Mouse (Mus musculus): Measurements from ENCODE around the gene Kazn.

Gene Kazn

DNA sequence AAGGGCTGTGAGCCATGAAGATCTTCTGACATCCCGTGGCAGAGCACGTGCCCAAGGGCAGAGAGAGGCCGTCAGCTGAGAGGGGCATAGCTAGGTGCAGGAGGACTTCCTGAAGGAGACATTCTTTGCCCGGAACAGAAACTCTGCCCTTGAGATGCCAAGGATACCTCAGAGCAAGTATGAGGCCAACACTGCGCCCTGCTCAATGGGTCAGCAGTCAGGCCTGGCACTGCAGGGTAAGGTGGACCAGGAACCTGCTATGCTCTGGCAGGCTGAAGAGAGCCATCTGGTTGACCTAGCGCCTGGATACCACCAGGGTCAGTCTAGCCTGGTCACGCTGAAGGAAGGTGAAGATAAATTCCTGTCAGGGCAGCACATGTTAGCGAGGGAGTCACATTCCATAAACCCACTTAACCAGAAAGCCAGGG lies 46.0 kb downstream of the Kazn start:
- DNase-seq (ENCODE audit: low read depth), result no peak

GRCm38 (mm10) chr4:142189960-142190359 lies 49.2 kb downstream of the Kazn start:
- no peak for DNase-seq (ENCODE audit: low read depth)

- DNase-seq (ENCODE audit: low read depth), result no peak
These were observed 50.7 kb downstream of the Kazn start for GRCm38 (mm10) chr4:142188501-142188900.

DNA sequence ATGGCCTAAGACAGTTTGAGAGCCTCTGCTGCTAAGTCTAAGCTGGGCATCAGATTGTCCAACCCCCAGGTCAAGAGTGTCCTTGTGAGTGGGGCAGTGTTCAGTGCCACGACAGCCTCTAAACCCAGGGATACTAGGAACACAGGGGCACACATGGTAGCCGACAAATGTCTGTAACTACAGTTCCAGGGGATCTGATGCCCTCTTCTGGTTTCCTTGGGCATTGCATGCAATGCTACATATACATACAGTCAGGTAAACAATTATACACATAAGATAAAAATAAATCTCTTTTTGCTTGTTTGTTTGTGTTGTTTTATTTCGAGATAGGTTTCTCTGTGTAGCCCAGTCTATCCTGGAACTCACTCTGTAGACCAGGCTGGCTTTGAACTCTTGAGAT lies 53.0 kb downstream of the Kazn start:
- DNase-seq (ENCODE audit: low read depth), result no peak

GRCm38 (mm10) chr4:142185533-142185900 lies 53.7 kb downstream of the Kazn start:
- no peak for DNase-seq (ENCODE audit: low read depth)

DNA sequence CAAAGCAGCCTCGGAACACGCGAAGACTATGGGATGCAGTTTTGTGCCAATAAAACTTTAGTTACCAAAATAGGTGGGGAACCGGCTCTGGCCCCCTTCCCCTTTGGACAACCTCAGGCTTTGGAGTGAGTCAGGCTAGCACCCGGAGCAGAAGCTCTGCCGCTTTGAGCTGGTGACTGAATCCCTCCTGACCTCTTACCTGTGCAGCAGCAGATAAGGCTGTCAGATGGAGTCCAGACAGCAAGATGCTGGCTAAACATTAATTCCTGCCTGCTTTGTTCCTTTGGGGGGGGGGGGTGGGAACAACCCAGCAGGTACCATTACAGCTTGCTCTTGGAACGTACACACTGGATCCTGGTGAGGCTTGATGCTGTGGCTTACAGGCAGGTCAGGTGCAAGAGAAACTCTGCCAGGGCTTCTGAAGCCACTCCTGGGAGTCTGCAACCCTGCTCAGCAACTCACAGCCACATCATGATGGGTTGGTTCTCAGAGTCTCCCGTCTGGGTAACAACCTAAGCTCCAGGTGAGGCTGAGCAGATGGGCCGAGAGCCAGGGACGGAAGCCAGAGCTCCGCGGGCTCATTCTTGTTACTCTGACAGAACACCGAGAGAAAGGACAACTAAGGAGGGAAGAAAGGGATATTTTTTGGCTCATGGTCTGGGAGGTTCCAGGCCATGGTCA lies 54.2 kb downstream of the Kazn start:
- no peak for DNase-seq (ENCODE audit: low read depth)

DNA sequence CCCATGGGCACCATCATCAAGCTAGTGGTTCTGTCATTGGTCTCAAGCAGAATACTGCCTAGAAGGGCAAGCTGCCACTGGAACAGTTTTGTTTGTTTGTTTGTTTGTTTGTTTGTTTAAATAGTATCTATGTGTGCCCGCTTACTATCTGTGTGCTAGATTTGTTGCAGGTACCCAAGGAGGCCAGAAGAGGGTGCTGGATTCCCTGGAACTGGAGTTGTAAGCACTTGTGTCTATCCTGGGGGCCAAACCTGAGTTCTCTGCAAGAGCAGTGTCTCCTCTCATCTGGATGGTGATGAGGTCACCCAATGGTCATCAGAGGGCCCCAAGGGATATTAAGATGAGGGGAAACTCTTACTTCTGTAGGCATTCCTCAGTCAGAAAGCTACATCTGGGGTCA lies 55.6 kb downstream of the Kazn start:
- DNase-seq (ENCODE audit: low read depth), result no peak

DNA sequence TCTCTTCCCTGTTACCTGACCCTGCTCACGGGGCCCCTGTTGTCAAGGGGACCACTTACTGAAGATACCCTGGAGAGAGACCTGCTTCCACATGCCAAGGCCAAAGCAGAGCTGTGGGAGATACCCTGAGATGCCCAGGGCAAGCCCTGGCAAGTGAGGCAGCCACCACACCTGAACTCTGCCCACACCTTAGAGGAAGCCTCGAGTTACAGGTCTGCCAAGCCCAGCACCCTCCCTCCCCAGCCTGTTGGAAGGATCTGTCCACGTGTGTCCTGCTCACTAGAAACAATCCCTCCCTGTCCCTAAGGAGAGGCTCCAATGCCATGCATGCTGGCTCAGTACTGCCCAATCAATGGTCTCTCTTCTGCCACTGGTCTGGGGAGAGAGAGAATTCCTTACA lies 56.2 kb downstream of the Kazn start:
- no peak for DNase-seq (ENCODE audit: low read depth)

DNA sequence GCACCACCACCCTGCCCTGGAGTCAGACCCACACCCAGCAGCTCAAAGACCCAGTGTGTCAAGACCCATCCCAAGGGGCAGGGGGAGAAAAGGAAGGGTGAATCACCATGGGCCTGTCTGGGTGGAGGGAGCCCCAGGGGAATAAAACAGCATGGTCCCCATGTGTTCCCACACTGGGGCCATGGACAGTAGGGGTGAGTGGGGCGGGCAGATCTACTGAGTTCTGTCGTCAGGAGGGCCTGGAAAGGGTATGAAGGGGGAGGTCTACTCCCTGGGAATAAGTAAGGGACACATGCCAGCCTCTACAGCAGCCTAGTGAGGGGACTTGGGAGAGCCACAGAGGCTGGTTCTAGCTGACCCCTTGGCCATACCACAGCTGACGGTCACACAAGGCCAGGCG lies 57.6 kb downstream of the Kazn start:
- no peak for DNase-seq (ENCODE audit: low read depth)

- no peak for DNase-seq (ENCODE audit: low read depth)
These were observed 58.3 kb downstream of the Kazn start for GRCm38 (mm10) chr4:142180874-142181273.

GRCm38 (mm10) chr4:142180289-142180688 lies 58.9 kb downstream of the Kazn start:
- DNase-seq (ENCODE audit: low read depth), result no peak

DNA sequence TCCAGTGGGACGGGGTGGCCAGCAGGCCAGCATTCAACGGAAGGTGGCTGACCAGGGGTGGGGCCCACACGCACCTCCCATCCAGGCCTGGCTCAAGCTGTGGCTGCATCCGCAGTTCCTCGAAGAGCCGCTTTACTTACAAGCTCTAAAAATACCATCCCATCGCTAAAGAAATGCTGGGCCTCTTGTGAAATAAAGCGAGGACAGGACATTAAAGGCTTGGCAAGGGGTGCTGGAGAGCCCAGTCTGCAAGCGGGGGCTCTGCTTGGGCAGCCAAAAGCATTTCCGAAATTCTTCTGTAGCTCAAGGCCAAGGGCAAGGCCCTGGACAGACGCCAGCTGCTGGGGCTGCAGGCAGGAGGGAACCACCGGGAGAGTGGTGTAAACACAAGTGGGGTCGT lies 59.7 kb downstream of the Kazn start:
- no peak for DNase-seq (ENCODE audit: low read depth)

DNA sequence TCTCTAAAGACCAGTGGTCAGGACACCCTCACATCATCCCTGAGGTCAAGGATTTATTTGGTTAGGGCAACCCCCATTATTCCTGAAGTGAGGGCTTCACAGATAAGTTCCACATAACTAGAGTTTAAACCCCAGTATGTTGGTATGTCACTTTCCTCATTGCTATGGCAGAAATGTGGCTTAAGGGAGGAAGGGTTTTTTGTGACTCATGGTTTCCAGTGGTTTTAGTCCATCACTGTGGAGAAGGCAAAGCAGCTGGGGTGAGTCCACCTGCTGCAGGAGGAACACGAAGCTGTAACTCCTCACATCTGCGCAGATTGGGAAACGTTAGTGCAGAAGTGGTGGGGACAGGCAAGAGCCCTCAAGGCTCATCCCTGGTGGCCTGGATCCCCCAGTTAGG lies 62.5 kb downstream of the Kazn start:
- no peak for DNase-seq (ENCODE audit: low read depth)

- no peak for DNase-seq (ENCODE audit: low read depth)
These were observed 65.2 kb downstream of the Kazn start for GRCm38 (mm10) chr4:142173981-142174485.

GRCm38 (mm10) chr4:142172942-142173341 lies 66.3 kb downstream of the Kazn start:
- no peak for DNase-seq (ENCODE audit: low read depth)

DNA sequence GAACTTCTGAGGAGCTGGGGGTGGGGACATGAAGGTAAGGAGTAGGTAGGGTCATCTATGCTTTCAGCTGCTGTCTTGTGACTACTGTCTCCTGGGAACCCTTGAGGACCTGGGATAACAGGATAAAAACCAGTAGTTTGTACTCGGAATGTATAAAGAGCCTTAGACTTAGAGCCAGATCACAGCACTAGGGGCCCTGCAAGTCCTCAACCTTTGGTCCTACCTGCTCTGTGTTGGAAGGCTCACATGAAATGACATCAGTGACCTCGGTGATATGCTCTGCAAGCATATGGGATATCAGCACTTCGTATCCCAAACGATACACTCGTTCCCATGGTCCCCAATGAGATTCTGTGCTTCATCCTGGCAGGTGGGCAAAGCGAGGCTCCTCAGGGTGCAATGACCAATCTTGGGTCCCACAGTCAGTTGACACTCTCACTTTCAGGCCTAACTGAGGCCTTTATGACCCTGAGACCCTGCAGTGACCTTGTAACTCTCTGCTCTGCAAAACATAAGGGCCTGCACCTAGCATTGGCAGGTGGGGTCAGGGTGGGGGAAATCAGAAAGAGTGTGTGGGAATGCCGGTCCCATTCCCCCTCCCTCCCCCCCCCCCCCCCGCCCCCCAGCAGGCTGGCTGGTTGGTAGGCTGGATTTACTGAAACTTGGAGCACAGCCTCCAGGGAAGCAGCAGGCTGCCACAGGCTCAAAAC lies 67.3 kb downstream of the Kazn start:
- DNase-seq (ENCODE audit: low read depth), result no peak

- DNase-seq (ENCODE audit: low read depth), result no peak
These were observed 68.1 kb downstream of the Kazn start for GRCm38 (mm10) chr4:142170882-142171768.

GRCm38 (mm10) chr4:142169636-142170035 lies 69.6 kb downstream of the Kazn start:
- no peak for DNase-seq (ENCODE audit: low read depth)

GRCm38 (mm10) chr4:142168352-142168751 lies 70.8 kb downstream of the Kazn start:
- DNase-seq (ENCODE audit: low read depth), result no peak

DNA sequence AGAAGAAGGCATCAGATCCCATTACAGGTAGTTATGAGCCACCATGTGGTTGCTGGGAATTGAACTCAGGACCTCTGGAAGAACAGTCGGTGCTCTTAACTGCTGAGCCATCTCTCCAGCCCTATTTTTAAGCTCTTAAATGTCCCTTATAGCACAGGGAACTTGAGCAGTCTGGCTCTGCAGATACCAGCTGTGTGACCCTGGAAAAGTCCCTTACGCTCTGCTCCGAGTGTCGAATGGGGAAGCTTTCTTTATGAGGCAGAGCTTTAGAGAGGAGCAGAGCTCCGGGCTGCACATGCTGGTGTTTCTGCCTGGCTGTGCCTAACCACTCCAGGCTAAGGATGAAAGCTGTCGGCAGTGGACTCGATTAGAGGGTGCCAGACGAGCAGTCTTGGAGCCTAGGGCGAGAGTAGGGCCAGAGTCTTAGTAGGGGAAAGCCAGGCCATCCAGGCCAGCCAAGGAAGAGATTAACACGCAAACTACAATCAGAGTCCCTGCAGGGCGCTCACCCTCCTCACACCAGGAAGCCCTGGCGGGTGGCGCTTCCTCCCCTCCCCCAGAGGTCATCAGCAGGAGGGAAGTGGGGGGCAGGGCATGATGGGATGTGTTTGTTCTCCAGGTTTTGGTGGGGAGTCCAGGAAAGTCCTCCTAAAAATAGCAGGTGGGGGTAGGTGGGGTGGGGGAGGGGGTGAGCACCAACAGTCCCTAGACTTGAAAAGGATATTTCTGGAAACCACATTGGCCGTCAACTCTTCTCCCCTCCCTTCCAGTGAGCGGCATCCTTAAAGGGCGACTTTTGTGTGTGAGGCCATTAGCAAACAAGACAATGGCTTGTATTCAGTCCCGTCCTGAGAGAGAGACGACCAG lies 73.1 kb downstream of the Kazn start:
- DNase-seq (ENCODE audit: low read depth), result no peak

- no peak for DNase-seq (ENCODE audit: low read depth)
These were observed 73.8 kb downstream of the Kazn start for GRCm38 (mm10) chr4:142165363-142165762.

DNA sequence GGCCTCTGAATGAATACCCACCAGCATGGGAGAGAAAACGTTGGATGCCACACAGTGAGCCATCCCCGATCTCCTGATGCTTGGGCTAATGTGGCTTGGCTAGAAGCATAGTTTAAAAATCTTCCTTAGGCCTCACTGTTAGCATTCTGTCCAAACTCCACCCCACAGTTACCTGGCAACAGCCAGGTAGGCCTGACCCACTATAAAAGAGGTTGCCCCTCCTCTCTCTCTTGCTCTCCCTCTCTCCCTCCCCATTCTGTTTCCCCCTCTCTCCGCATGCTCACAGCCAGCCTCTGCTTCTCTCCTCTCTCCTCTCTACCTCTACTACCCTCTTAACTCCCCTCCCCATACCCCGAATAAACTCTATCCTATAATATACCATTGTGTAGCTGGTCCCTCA lies 74.8 kb downstream of the Kazn start:
- DNase-seq (ENCODE audit: low read depth), result no peak

Data from naive thymus-derived CD4-positive, alpha-beta T cell, adult 2 months (primary cell).